Mouse (Mus musculus): Measurements from ENCODE around the gene Psmd9.

Psmd9 gene

GRCm38 (mm10) chr5:123229296-123229695 lies 60.1 kb downstream of the Psmd9 start:
- in situ Hi-C loops (cut with MboI, MseI): no loop called here

- in situ Hi-C loops (cut with MboI, MseI): no loop called here
Observed at GRCm38 (mm10) chr5:123232180-123232579, 63.0 kb downstream of the Psmd9 start.

DNA sequence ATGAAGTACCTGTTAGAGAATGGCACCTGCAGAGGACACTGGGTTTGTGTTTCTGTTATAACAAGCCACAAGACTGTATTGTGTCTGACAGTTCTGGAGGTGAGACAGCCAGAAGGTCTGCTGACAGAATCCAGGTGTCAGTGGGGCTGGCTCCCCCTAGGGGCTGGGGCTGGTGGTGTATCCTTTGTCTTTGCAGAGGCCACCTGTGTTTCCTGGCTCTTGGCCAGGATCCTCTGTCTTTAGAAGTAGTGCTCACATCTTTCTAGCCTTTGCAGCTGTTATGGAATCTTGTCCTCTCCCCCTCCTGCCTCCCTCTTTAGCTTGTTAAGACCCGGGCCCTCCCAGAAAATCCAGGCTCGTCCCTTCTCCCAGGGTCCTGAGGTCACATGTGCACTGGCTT lies 66.5 kb downstream of the Psmd9 start:
- in situ Hi-C loops (cut with MboI, MseI): no loop called here

GRCm38 (mm10) chr5:123236426-123236825 lies 67.2 kb downstream of the Psmd9 start:
- in situ Hi-C loops (cut with MboI, MseI): no loop called here

DNA sequence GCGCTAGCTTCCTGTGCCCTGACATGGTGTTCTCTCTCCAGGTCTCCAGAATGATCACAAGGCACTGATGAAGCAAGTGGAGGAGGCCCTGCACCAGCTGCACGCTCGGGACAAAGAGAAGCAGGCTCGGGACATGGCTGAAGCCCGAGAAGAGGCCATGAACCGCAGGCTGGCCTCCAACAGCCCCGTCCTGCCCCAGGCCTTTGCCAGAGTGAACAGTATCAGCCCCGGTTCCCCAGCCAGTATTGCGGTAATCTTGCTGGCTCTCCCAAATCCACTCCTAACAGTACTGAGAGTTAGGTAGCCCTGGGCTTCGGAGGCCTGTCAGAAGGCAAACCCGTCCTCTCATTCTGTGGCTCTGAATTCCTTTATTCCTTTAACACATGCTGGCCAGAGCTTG lies 70.3 kb downstream of the Psmd9 start:
- in situ Hi-C loops (cut with MboI, MseI): no loop called here

- in situ Hi-C loops (cut with MboI, MseI): no loop called here
Observed at GRCm38 (mm10) chr5:123245518-123245917, 76.3 kb downstream of the Psmd9 start.

GRCm38 (mm10) chr5:123251390-123251789 lies 82.2 kb downstream of the Psmd9 start:
- in situ Hi-C loops (cut with MboI, MseI): no loop called here

- in situ Hi-C loops (cut with MboI, MseI): no loop called here
Observed at GRCm38 (mm10) chr5:123251834-123252233, 82.6 kb downstream of the Psmd9 start, which contains the start of gene Wdr66. Wdr66 (plus strand) TSS chr5:123252102.

GRCm38 (mm10) chr5:123256841-123257755 lies 87.9 kb downstream of the Psmd9 start:
- in situ Hi-C loops (cut with MboI, MseI): no loop called here

- in situ Hi-C loops (cut with MboI, MseI): no loop called here
Observed at GRCm38 (mm10) chr5:123258990-123259389, 89.8 kb downstream of the Psmd9 start.

- in situ Hi-C loops (cut with MboI, MseI): loop anchor here (10.0 kb wide), 1 partner anchor 1594 kb away; no protein-coding TSS in a partner anchor
Observed at GRCm38 (mm10) chr5:123260698-123261097, 91.5 kb downstream of the Psmd9 start.

DNA sequence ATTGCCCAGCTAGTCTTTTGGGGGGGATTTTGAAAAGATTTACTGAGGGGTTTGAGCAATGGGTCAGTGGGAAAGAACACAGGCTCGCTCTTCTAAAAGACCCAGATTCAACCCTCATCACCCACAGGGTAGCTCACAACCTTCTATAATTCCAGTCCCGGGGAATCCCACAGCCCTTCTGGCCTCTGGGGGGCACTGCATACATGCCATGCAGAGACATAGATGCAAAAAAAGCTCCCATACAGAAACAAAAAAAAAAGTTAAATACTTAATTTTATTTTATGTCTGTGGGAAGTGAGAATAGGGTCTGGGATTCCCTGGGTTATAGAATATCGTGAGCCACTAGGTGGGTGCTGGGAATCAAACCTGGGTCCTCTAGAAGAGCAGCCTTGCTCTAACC lies 97.7 kb downstream of the Psmd9 start:
- in situ Hi-C loops (cut with MboI, MseI): loop anchor here (10.0 kb wide), 1 partner anchor 1588 kb away; no protein-coding TSS in a partner anchor

DNA sequence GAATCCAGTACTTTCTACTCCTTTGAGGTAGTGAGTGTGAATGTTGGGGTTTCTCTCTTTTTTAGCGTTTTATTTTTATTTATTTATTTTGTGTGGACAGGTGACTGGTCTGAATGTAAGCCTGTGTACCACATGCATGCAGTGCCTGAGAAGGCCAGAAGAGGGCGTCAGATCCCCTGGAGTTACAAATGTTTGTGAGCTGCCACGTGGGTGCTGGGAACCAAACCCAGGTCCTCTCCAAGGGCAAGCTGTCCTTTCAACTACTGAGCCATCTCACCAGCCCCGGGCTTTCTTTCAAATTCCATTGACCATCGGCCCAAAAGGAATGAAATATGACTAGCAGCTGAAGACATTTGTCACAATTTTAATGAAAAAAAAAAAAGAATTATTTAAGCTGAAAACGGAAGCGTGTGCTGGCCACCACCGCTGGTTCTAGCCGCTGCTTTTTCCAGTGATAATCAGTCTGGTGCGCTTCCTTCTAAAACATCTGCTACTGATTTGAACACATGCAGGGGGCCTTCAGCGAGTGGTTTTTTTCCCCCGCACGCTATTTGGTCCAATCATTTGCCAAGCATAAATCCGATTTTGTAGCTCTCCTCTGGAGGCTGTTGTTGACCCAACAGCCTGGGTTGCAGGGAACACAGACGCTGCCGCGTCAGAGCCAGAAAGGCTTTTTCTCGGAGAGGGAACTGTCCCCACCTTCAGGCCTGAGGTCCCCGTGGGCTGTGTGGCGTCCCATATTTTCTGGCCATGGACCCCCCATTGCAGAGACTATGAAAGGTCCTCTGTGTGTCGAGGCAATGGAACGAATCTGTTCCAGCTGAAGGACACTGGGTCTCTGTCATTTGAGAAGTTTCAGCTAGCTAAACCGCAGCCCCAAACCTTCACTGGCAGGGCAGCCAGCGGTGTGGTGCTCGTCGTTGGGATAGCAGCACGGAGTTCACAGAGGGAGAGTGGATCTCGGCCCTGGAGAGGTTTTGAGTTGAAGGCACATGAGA lies 99.6 kb downstream of the Psmd9 start:
- in situ Hi-C loops (cut with MboI, MseI): loop anchor here (10.0 kb wide), 1 partner anchor 1586 kb away; no protein-coding TSS in a partner anchor

DNA sequence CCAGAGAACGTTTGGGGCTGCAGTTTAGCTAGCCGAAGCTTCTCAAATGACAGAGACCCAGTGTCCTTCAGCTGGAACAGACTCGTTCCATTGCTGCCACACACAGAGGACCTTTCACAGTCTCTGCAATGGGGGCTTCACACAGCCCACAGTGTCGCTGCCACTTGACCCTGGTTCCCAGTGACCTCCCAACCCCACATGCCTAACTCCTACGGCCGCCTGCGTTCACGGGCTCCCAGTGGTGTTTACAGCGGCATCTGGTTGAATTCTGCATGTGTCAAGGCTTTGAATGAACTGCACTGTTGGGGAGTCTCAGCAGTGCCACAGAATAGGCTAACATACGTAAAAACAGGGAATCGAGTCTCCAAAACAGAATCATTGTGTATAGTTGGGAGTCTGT lies 101.7 kb downstream of the Psmd9 start:
- in situ Hi-C loops (cut with MboI, MseI): no loop called here

- in situ Hi-C loops (cut with MboI, MseI): no loop called here
Observed at GRCm38 (mm10) chr5:123272927-123273326, 103.7 kb downstream of the Psmd9 start.

- in situ Hi-C loops (cut with MboI, MseI): loop anchor here (5.0 kb wide), 1 partner anchor 94 kb away; the partner anchor contains the start of gene Hpd
Observed at GRCm38 (mm10) chr5:123276636-123277341, 107.6 kb downstream of the Psmd9 start.

DNA sequence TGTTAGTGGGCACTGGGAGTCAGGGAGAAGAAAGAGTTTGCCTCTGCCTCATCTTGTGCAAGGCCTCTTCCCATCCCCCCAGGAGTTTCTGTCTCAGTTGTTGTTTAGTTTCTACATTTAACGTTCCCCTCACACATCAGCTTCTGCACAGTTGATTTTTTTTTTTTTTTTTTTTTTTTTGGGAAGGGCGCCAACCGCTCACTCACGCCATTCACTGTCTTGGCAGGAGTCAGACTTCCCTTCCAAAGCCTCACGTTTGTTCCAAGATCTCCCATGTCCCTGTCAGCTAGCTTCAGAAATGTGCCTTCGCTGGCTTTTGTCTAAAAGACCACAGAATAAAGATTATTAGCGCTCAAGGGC lies 108.1 kb downstream of the Psmd9 start:
- in situ Hi-C loops (cut with MboI, MseI): loop anchor here (5.0 kb wide), 1 partner anchor 95 kb away; the partner anchor contains the start of gene Hpd

DNA sequence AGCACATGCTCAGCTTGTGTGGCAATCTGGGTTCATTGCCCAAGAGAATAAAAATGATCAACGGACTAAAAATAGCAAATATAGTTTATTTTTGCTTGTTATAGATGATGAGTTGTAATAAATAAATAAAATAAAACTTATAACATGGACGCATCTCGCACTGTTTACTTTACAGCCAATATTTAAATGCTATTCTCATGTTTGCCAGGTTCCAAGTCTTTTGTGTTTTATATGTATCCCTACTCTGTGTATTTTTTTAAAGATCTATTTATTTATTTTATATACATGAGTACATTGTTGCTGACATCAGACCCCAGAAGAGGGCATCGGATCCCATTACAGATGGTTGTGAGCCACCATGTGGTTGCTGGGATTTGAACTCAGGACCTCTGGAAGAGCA lies 108.5 kb downstream of the Psmd9 start:
- in situ Hi-C loops (cut with MboI, MseI): loop anchor here (5.0 kb wide), 1 partner anchor 95 kb away; the partner anchor contains the start of gene Hpd

GRCm38 (mm10) chr5:123279248-123279647 lies 110.0 kb downstream of the Psmd9 start:
- in situ Hi-C loops (cut with MboI, MseI): loop anchor here (5.0 kb wide), 1 partner anchor 97 kb away; the partner anchor contains the start of gene Hpd

GRCm38 (mm10) chr5:123281336-123282136 lies 112.3 kb downstream of the Psmd9 start:
- in situ Hi-C loops (cut with MboI, MseI): no loop called here
